Mouse (Mus musculus) lung, embryonic 14.5 days (tissue): Measurements from ENCODE around the gene Nhlh2. TPM values are rescaled to one million over a fixed set of nuclear protein-coding genes. Genes with fewer than 3 reads are reported as not detected.
A peak's percentile ranks its signal among the peaks of the same experiment; 100 is the strongest.

Experiments used
- ATAC-seq: fragments of 200-750 bp; cut with Nextera tagmentation; 2 replicates; pipeline ENCODE4 v1.8.0; 2017; ENCODE audit warnings: mild to moderate bottlenecking, moderate TSS enrichment, moderate library complexity; ENCODE audit not compliant: insufficient read depth
- DNase-seq: peaks from one replicate; pipeline ENCODE4 v3.0.0-alpha.2; 2015
- H3K27ac ChIP-seq: fragments of 300-500 bp; sonication (generic); 2 replicates; pipeline ENCODE4 v1.5.1; 2014; ENCODE audit warnings: low read depth, mild to moderate bottlenecking, moderate library complexity
- H3K27me3 ChIP-seq: fragments of 300-500 bp; sonication (generic); 2 replicates; pipeline ENCODE4 v1.6.1; 2014; ENCODE audit warnings: low read length, control low read depth; ENCODE audit not compliant: insufficient read depth
- H3K36me3 ChIP-seq: fragments of 300-500 bp; sonication (generic); 2 replicates; pipeline ENCODE4 v1.6.1; 2014; ENCODE audit warnings: control low read depth; ENCODE audit not compliant: insufficient read depth
- H3K4me1 ChIP-seq: fragments of 300-500 bp; sonication (generic); 2 replicates; pipeline ENCODE4 v1.6.1; 2014; ENCODE audit warnings: antibody characterized with exemption, control low read depth; ENCODE audit not compliant: insufficient read depth
- H3K4me2 ChIP-seq: fragments of 300-500 bp; sonication (generic); 2 replicates; pipeline ENCODE4 v1.6.1; 2014; ENCODE audit warnings: mild to moderate bottlenecking
- H3K4me3 ChIP-seq: fragments of 300-500 bp; sonication (generic); 2 replicates; pipeline ENCODE4 v1.5.1; 2014; ENCODE audit warnings: low read depth, low read length
- H3K9ac ChIP-seq: fragments of 300-500 bp; sonication (generic); 2 replicates; pipeline ENCODE4 v1.6.1; 2014
- H3K9me3 ChIP-seq: fragments of 300-500 bp; sonication (generic); 2 replicates; pipeline ENCODE4 v1.6.1; 2016; ENCODE audit warnings: low read depth, low read length, control low read depth
- CTCF ChIP-seq: IDR thresholded peaks from 2 replicates; pipeline ENCODE4 v1.5.1; 2016; ENCODE audit warnings: antibody characterized with exemption, low read depth
- WGBS: fragments of 180-500 bp; shearing (Covaris S2); extraction: QIAGEN DNeasy Blood & Tissue Kit; methylation state at CpG from one replicate; pipeline ENCODE4 v1.1.7; 2014; 5-methylcytosine and 5-hydroxymethylcytosine counted together
- polyA plus RNA-seq: library from polyadenylated mRNA; unstranded; fragments of >200 nt; fragmentation: Nextera tagmentation; extraction: Ambion mirVana; gene quantifications from 2 replicates; pipeline ENCODE4 v1.2.1, GENCODE M21; 2014

Nhlh2 gene
- polyA plus RNA-seq, 1 experiment from 2014 or later = not detected

DNA sequence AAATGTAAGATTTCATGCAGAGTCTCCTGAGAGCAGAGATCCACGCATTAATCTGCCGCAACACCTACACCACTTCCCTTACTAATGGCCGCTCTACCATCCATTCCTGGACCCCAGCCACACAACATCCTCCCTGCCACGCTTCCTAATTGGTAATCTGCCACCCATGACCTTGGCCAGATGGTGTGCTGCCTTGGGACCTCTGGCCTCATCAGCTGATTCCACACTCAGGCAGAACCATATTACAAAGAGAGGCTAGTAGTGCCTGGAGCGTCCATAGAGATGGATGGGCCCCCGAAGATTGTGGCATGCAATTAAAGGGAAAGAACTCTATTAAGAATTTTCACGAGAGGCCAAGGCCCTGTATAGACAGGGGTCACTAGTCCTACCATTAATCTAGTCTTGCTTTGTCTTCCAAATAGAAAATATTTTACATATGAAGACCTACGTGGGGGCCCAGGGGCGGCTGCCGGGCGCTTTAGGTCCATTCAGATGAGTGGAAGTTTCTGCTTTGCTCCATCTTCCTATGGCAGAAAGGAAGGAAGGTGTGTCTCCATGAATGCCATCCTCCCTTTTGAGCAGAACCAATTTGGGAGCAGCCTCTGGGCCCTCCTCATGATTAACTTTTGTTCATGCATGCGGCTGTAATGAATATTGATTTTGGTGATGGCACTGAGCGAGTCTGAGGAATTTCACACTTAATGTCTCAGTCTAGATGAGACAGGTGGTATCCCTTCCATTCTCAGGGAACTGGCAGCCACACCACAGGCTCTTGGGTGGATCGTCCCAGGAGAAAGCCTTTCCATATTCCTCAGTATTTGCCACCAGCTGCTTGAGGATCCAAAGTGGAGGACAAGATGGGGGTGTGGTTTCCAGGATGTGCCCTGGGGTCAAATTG, 39.6 kb downstream of the Nhlh2 start:
- Histone ChIP-seq H3K27me3 (no peaks in the 10 kb centered on the region), H3K4me1 (no peaks in the 10 kb centered on the region), H3K4me2 (no peak overlapping the region), H3K27ac (no peak overlapping the region), H3K9ac (no peak overlapping the region), H3K36me3 (no peaks in the 10 kb centered on the region), H3K9me3 (no peaks in the 10 kb centered on the region; the same call in 1 of the 2 replicates), H3K4me3 (no peak overlapping the region)
- no peak for DNase-seq
- 75% methylated on average over 14 of the region's 14 CpGs for WGBS
- no peak for TF ChIP-seq CTCF
- no peak for ATAC-seq

- no peak for TF ChIP-seq CTCF
- ATAC-seq (no peak), DNase-seq (no peak)
- H3K4me2 ChIP-seq = no peak overlapping the region
- H3K27ac ChIP-seq = no peak overlapping the region
- no peaks in the 10 kb centered on the region; the same call in 1 of the 2 replicates for H3K9me3 ChIP-seq
- H3K36me3 ChIP-seq = no peaks in the 10 kb centered on the region
- H3K27me3 ChIP-seq = no peaks in the 10 kb centered on the region
- no peaks in the 10 kb centered on the region for H3K4me1 ChIP-seq
- no peak overlapping the region for H3K9ac ChIP-seq
- no peak overlapping the region for H3K4me3 ChIP-seq
- WGBS = 50% methylated on average over 3 of the region's 3 CpGs
Measured at GRCm38 (mm10) chr3:102052036-102052435, 42.2 kb downstream of the Nhlh2 start.

DNA sequence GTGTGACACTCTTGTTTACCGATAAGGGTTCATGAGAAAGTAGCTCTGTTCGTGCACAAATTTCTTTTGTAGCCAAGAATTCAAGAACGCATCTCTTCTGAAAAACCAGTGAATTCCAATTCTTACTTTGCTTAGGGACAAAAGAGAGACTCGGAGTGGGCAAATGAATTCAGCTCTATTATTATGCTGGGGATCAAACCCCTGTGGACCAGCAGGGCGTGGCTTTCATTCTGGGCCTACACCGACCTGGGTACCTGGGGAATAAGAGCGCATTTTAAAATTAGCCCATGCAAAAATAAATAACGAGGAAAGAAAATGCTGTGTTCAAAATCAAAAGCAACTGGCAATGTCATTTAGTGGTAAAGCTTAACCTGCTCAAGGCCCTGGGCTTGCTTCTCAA, 43.4 kb downstream of the Nhlh2 start:
- no peak for DNase-seq
- no peak overlapping the region for H3K4me3 ChIP-seq
- H3K27ac ChIP-seq = no peak overlapping the region
- no peaks in the 10 kb centered on the region for H3K36me3 ChIP-seq
- TF ChIP-seq CTCF = no peak
- no peak for ATAC-seq
- no peak overlapping the region for H3K4me2 ChIP-seq
- no peak overlapping the region for H3K9ac ChIP-seq
- H3K27me3 ChIP-seq = no peaks in the 10 kb centered on the region
- WGBS = 53% methylated on average over 8 of the region's 8 CpGs
- H3K4me1 ChIP-seq = no peaks in the 10 kb centered on the region
- no peaks in the 10 kb centered on the region; the same call in 1 of the 2 replicates for H3K9me3 ChIP-seq

- no peak for ATAC-seq
- no peak for TF ChIP-seq CTCF
- 61% methylated on average over 4 of the region's 4 CpGs for WGBS
Measured at GRCm38 (mm10) chr3:102055878-102056277, 46.0 kb downstream of the Nhlh2 start.

DNA sequence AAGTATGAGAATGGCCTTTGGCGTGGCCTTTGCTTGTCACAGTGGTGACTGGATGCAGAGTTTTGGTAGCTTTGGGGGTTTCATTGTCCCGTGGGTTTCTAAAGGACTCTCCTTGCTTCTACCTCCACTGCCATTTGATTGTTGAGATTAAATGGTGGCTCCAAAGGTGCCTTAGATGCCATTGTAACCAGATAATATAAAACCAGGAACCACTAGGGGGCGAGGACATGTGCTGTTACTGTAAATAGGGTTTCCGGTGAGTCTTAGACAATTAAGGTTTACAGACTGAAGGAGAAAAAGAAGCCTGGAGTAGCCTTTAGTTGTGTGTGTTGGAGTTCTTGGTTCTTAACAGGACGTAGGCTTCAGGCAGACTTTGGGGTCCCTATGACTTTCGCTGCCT, 50.2 kb downstream of the Nhlh2 start:
- peak; percentile 38 for TF ChIP-seq CTCF
- H3K4me3 ChIP-seq = no peak overlapping the region
- H3K9me3 ChIP-seq = no peaks in the 10 kb centered on the region
- H3K27me3 ChIP-seq = no peaks in the 10 kb centered on the region
- ATAC-seq (no peak), DNase-seq (peak; percentile 36)
- WGBS = 70% methylated on average over 6 of the region's 6 CpGs
- no peak overlapping the region for H3K9ac ChIP-seq
- no peak overlapping the region for H3K27ac ChIP-seq
- H3K4me2 ChIP-seq = no peak overlapping the region
- H3K36me3 ChIP-seq = no peaks in the 10 kb centered on the region
- no peaks in the 10 kb centered on the region for H3K4me1 ChIP-seq

More at GRCm38 (mm10) chr3:102055878-102056277, 46.0 kb downstream of the Nhlh2 start:
- Histone ChIP-seq H3K27me3 (no peaks in the 10 kb centered on the region), H3K36me3 (no peaks in the 10 kb centered on the region), H3K4me3 (no peak overlapping the region), H3K9ac (no peak overlapping the region), H3K4me2 (no peak overlapping the region), H3K9me3 (no peaks in the 10 kb centered on the region; the same call in 1 of the 2 replicates), H3K27ac (no peak overlapping the region), H3K4me1 (no peaks in the 10 kb centered on the region)
- no peak for DNase-seq

- Histone ChIP-seq H3K27me3 (no peaks in the 10 kb centered on the region), H3K4me3 (no peak overlapping the region), H3K9ac (no peak overlapping the region), H3K4me2 (no peak overlapping the region), H3K27ac (no peak overlapping the region), H3K36me3 (no peaks in the 10 kb centered on the region), H3K4me1 (no peaks in the 10 kb centered on the region), H3K9me3 (no peaks in the 10 kb centered on the region)
- peak; percentile 91 for TF ChIP-seq CTCF
- ATAC-seq (peak; percentile 85; the same call in 1 of the 2 replicates), DNase-seq (peak; percentile 81)
- WGBS = 35% methylated on average over 14 of the region's 14 CpGs
Measured at GRCm38 (mm10) chr3:102061923-102062670, 52.2 kb downstream of the Nhlh2 start.

DNA sequence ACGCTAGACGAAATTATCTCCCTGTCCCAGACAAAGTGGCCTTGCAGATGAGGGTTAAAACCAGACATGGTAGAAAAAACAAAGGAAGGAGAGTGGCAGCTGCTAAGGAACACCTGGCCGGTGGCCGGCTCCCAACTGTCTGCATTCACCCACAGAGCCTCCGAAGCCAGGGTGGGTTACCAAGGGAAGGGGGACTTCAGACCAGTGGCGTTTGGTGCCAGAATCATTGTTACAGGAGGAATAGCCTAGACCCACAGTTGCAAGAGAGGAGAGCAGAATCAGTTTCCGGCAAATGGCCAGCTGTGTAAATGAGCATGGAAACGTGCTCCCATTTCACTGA, 52.8 kb downstream of the Nhlh2 start:
- no peak overlapping the region for H3K4me2 ChIP-seq
- ATAC-seq = peak; percentile 13; the same call in 1 of the 2 replicates
- H3K27me3 ChIP-seq = no peaks in the 10 kb centered on the region
- no peak for TF ChIP-seq CTCF
- WGBS = 11% methylated on average over 8 of the region's 8 CpGs
- H3K27ac ChIP-seq = no peak overlapping the region
- no peaks in the 10 kb centered on the region for H3K36me3 ChIP-seq
- no peak overlapping the region for H3K4me3 ChIP-seq
- no peaks in the 10 kb centered on the region for H3K9me3 ChIP-seq
- DNase-seq = peak; percentile 38
- H3K4me1 ChIP-seq = no peaks in the 10 kb centered on the region
- H3K9ac ChIP-seq = no peak overlapping the region
